Mouse (Mus musculus) megakaryocyte, embryonic 14.5 days (primary cell): Measurements from ENCODE around the gene Usp38. TPM values are rescaled to one million over a fixed set of nuclear protein-coding genes. Genes with fewer than 3 reads are reported as not detected.
"Not testable (repeated sequence)": the region's sequence is repeated elsewhere in the genome, so short reads cannot be mapped to it uniquely, and the experiment has no call there.

Source experiments
- H3K27me3 ChIP-seq: replicated peaks from 2 replicates; pipeline ENCODE3; 2012; ENCODE audit warnings: inconsistent platforms
- H3K36me3 ChIP-seq: replicated peaks from 2 replicates; pipeline ENCODE3; 2012; ENCODE audit warnings: low read length, inconsistent platforms, mixed read lengths
- H3K4me1 ChIP-seq: 2 replicates; pipeline ENCODE4 v1.6.1; 2012; ENCODE audit warnings: inconsistent platforms
- H3K4me3 ChIP-seq: replicated peaks from 2 replicates; pipeline ENCODE3; 2012; ENCODE audit warnings: moderate library complexity, mild to moderate bottlenecking, inconsistent platforms
- H3K9me3 ChIP-seq: 2 replicates; pipeline ENCODE4 v1.6.1; 2012; ENCODE audit warnings: inconsistent platforms
- FLI1 ChIP-seq: IDR thresholded peaks from 2 replicates; pipeline ENCODE4 v1.6.1; 2012; ENCODE audit warnings: low read length, inconsistent platforms, mixed read lengths
- GATA1 ChIP-seq: IDR thresholded peaks from 3 replicates; pipeline ENCODE4 v1.6.1; 2012; ENCODE audit warnings: mixed read lengths, low read length, inconsistent platforms, borderline replicate concordance
- polyA plus RNA-seq: library from polyadenylated mRNA; stranded (reverse); fragments of >175 nt; gene quantifications from 2 replicates; pipeline ENCODE4 v1.2.3, GENCODE M21; 2012; ENCODE audit warnings: low replicate concordance; ENCODE audit not compliant: insufficient read depth

Usp38 gene
- polyA plus RNA-seq, result 6.3 and 7.1 TPM in 2 replicates

- Histone ChIP-seq H3K36me3 (peaks cover 28% of the 10 kb centered on the region), H3K4me3 (peak within 1 kb of the TSS; percentile 94), H3K4me1 (peaks cover 26% of the 10 kb centered on the region), H3K27me3 (no peaks in the 10 kb centered on the region), H3K9me3 (no peaks in the 10 kb centered on the region)
- peak; percentile 25; the same call in 1 of the 2 replicates for TF ChIP-seq FLI1
- no peak for TF ChIP-seq GATA1
These were observed at the start of gene Usp38 for GRCm38 (mm10) chr8:81014789-81015699. Usp38 (minus strand) TSS chr8:81014928.

GRCm38 (mm10) chr8:81062566-81062965, 47.8 kb upstream of the Usp38 start:
- peaks cover 42% of the 10 kb centered on the region for H3K4me1 ChIP-seq
- H3K27me3 ChIP-seq, result no peaks in the 10 kb centered on the region
- H3K36me3 ChIP-seq, result peaks cover 5% of the 10 kb centered on the region
- H3K4me3 ChIP-seq, result no peak overlapping the region
- TF ChIP-seq FLI1 (no peak), GATA1 (no peak)
- H3K9me3 ChIP-seq, result 0 out of 2 replicates have a peak, but pooled peaks cover 2% of the 10 kb centered on the region

GRCm38 (mm10) chr8:81061950-81062349, 47.2 kb upstream of the Usp38 start:
- H3K36me3 ChIP-seq, result peaks cover 4% of the 10 kb centered on the region
- no peak for TF ChIP-seq FLI1
- no peak for TF ChIP-seq GATA1
- peaks cover 48% of the 10 kb centered on the region for H3K4me1 ChIP-seq
- H3K4me3 ChIP-seq, result peak overlapping the region; percentile 62
- H3K27me3 ChIP-seq, result no peaks in the 10 kb centered on the region
- 0 out of 2 replicates have a peak, but pooled peaks cover 1% of the 10 kb centered on the region for H3K9me3 ChIP-seq

GRCm38 (mm10) chr8:81044201-81044600, 29.5 kb upstream of the Usp38 start:
- TF ChIP-seq FLI1 (no peak), GATA1 (no peak)
- H3K9me3 ChIP-seq, result no peaks in the 10 kb centered on the region; the same call in 1 of the 2 replicates
- H3K36me3 ChIP-seq, result no peaks in the 10 kb centered on the region
- H3K4me3 ChIP-seq, result no peak overlapping the region
- no peaks in the 10 kb centered on the region for H3K4me1 ChIP-seq
- no peaks in the 10 kb centered on the region for H3K27me3 ChIP-seq

GRCm38 (mm10) chr8:81027991-81028390, 13.3 kb upstream of the Usp38 start:
- Histone ChIP-seq H3K4me1 (peaks cover 4% of the 10 kb centered on the region; the same call in 1 of the 2 replicates), H3K9me3 (peaks cover 40% of the 10 kb centered on the region), H3K27me3 (no peaks in the 10 kb centered on the region), H3K36me3 (peaks cover 19% of the 10 kb centered on the region), H3K4me3 (no peak overlapping the region)
- TF ChIP-seq GATA1, result no peak
- no peak for TF ChIP-seq FLI1

- H3K36me3 ChIP-seq, result peaks cover 11% of the 10 kb centered on the region
- H3K4me1 ChIP-seq, result peaks cover 17% of the 10 kb centered on the region
- H3K27me3 ChIP-seq, H3K4me3 ChIP-seq, H3K9me3 ChIP-seq: not testable (repeated sequence)
These were observed 2.8 kb upstream of the Usp38 start for GRCm38 (mm10) chr8:81017548-81017947.

GRCm38 (mm10) chr8:81013811-81014530, 757 bp downstream of the Usp38 start:
- H3K9me3 ChIP-seq, result no peaks in the 10 kb centered on the region
- peaks cover 39% of the 10 kb centered on the region for H3K36me3 ChIP-seq
- H3K27me3 ChIP-seq, result no peaks in the 10 kb centered on the region
- TF ChIP-seq GATA1, result no peak
- TF ChIP-seq FLI1, result no peak
- H3K4me3 ChIP-seq, result peak overlapping the region; percentile 94
- H3K4me1 ChIP-seq, result peaks cover 31% of the 10 kb centered on the region

- TF ChIP-seq GATA1 (no peak), FLI1 (no peak)
- Histone ChIP-seq H3K4me1 (peaks cover 31% of the 10 kb centered on the region), H3K9me3 (no peaks in the 10 kb centered on the region), H3K4me3 (peak overlapping the region; percentile 94), H3K27me3 (no peaks in the 10 kb centered on the region), H3K36me3 (peaks cover 50% of the 10 kb centered on the region)
These were observed 2.0 kb downstream of the Usp38 start for GRCm38 (mm10) chr8:81012699-81013098.

GRCm38 (mm10) chr8:81012031-81012560, 2.6 kb downstream of the Usp38 start:
- Histone ChIP-seq H3K27me3 (no peaks in the 10 kb centered on the region), H3K9me3 (no peaks in the 10 kb centered on the region), H3K4me1 (peaks cover 34% of the 10 kb centered on the region), H3K36me3 (peaks cover 56% of the 10 kb centered on the region), H3K4me3 (peak overlapping the region; percentile 94)
- TF ChIP-seq FLI1 (no peak), GATA1 (no peak)

- Histone ChIP-seq H3K4me3 (peak overlapping the region; percentile 42), H3K4me1 (peaks cover 30% of the 10 kb centered on the region), H3K9me3 (no peaks in the 10 kb centered on the region), H3K36me3 (peaks cover 64% of the 10 kb centered on the region), H3K27me3 (no peaks in the 10 kb centered on the region)
- TF ChIP-seq FLI1 (no peak), GATA1 (no peak)
These were observed 4.3 kb downstream of the Usp38 start for GRCm38 (mm10) chr8:81010386-81010785.
